In the genomic region with DNA sequence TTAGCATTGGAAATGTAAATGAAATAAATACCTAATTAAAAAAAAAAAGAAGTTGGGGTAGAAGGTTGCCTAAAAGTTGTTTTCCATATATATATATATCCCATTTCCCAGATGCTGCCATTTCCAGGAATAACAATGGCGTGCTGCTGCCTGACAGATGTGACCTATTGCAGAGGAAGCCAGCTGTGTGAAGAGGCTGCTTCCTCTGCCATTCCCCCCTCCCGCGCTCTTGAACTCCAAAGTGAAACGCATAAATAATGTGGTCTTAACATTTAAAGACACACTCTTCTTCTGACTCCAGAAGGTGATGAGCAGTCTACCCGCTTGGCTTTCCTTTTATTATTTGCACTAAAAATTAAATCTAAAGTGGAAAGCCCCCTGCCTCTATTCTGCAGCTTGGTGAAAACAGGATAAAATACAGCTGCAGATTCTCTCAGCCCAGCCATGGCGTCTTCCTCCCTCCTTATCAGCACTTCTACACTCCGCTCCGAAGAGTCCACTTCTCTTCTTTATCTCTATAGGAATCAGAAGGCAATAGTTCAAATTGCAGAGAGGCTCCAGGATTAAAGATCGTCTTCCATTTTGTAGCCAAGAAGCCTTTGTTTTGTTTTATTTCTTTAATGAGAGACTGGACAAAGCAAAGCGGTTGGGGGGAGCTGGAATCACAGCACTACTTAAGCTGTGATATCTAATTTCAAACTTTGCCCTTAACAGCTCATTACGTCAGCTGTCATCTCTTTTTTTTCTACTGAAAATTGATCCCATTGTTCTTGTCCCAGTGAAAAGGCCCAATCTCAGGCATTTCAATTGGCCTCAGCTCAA, we compare ENCODE assay signal across 10 mouse cellular contexts.
DNase-seq lines count a peak whose midpoint lies in the region; ATAC-seq and TF ChIP-seq lines count a peak whose summit lies in the region.
"Had no signal": no experiment of that assay in that cellular context is flagged by ENCODE, and none has a peak within 500 bp of the region (broad histone marks: within the 10 kb centered on the region; RNA-seq: fewer than 3 reads in every experiment).

No protein-coding gene starts in this region.

- H3K27ac ChIP-seq in gastrocnemius, adult 2 months, result no peak overlapping the region
- H3K27ac ChIP-seq in heart, embryonic 10.5 days, result peak overlapping the region; percentile 29; the same call in 1 of the 2 replicates
- no peak overlapping the region for H3K27ac ChIP-seq in intestine, postnatal 0 days (ENCODE audit: low read depth, low read length)

- no peaks in the 10 kb centered on the region for H3K27me3 ChIP-seq in heart, embryonic 10.5 days (ENCODE audit: insufficient read depth, poor library complexity, severe bottlenecking)
- no peaks in the 10 kb centered on the region for H3K27me3 ChIP-seq in intestine, postnatal 0 days (replicated peaks; ENCODE audit: control insufficient read depth, insufficient read depth, low read length)
- H3K27me3 ChIP-seq: megakaryocyte, embryonic 14.5 days had no signal

- peaks cover 10% of the 10 kb centered on the region; the same call in 1 of the 2 replicates for H3K4me1 ChIP-seq in heart, embryonic 10.5 days
- H3K4me1 ChIP-seq in intestine, postnatal 0 days (replicated peaks; ENCODE audit: control insufficient read depth, insufficient read depth, low read length), result no peaks in the 10 kb centered on the region
- H3K4me1 ChIP-seq: megakaryocyte, embryonic 14.5 days had no signal

- no peak for TF ChIP-seq CTCF in gastrocnemius, adult 2 months (IDR thresholded peaks at IDR 0.05)
- TF ChIP-seq CTCF in intestine, postnatal 0 days (IDR thresholded peaks at IDR 0.05; ENCODE audit: low read depth), result no peak

- no peaks in the 10 kb centered on the region for H3K36me3 ChIP-seq in heart, embryonic 10.5 days
- H3K36me3 ChIP-seq in intestine, postnatal 0 days (ENCODE audit: control insufficient read depth, insufficient read depth), result no peaks in the 10 kb centered on the region

- intact Hi-C loops in gastrocnemius, adult 2 months (cut with DNase I), result no loop called here
- intact Hi-C loops in gastrocnemius, postnatal 36 days (cut with DNase I), result no loop called here

- H3K9me3 ChIP-seq in heart, embryonic 10.5 days, result no peaks in the 10 kb centered on the region
- no peaks in the 10 kb centered on the region for H3K9me3 ChIP-seq in intestine, postnatal 0 days (ENCODE audit: control insufficient read depth)
- H3K9me3 ChIP-seq: megakaryocyte, embryonic 14.5 days had no signal

- WGBS in heart, embryonic 10.5 days, result 25% methylated on average over 11 of the region's 11 CpGs
- WGBS in intestine, postnatal 0 days, result 30% methylated on average over 11 of the region's 11 CpGs

- peak overlapping the region; percentile 43 for H3K4me3 ChIP-seq in gastrocnemius, adult 2 months
- peak overlapping the region; percentile 39 for H3K4me3 ChIP-seq in heart, embryonic 10.5 days
- H3K4me3 ChIP-seq in intestine, postnatal 0 days (ENCODE audit: low read depth, low read length), result no peak overlapping the region
- H3K4me3 ChIP-seq: erythroblast, embryonic 14.5 days; megakaryocyte, embryonic 14.5 days had no signal

- DNase-seq in gastrocnemius, adult 2 months, result no peak
- DNase-seq in gastrocnemius, postnatal 36 days, result no peak
- peak; percentile 47 for DNase-seq in Muller cell, postnatal 12 days (ENCODE audit: inconsistent ontology term)
- no peak for DNase-seq in heart, embryonic 10.5 days (ENCODE audit: low spot score)
- DNase-seq in adrenal gland, postnatal 36 days, result no peak
- no peak for DNase-seq in spleen, adult 18-20 months
- no peak for DNase-seq in right cerebral cortex, adult 18-20 months

- peak overlapping the region; percentile 33; the same call in 1 of the 2 replicates for H3K4me2 ChIP-seq in intestine, postnatal 0 days (replicated peaks; ENCODE audit: low read depth)

- ATAC-seq in intestine, postnatal 0 days, result no peak

- H3K9ac ChIP-seq in intestine, postnatal 0 days (ENCODE audit: low read depth, low read length), result no peak overlapping the region
